Mouse (Mus musculus): ENCODE results near the gene Etv6.
A peak's percentile ranks its signal among the peaks of the same experiment; 100 is the strongest.

DNA sequence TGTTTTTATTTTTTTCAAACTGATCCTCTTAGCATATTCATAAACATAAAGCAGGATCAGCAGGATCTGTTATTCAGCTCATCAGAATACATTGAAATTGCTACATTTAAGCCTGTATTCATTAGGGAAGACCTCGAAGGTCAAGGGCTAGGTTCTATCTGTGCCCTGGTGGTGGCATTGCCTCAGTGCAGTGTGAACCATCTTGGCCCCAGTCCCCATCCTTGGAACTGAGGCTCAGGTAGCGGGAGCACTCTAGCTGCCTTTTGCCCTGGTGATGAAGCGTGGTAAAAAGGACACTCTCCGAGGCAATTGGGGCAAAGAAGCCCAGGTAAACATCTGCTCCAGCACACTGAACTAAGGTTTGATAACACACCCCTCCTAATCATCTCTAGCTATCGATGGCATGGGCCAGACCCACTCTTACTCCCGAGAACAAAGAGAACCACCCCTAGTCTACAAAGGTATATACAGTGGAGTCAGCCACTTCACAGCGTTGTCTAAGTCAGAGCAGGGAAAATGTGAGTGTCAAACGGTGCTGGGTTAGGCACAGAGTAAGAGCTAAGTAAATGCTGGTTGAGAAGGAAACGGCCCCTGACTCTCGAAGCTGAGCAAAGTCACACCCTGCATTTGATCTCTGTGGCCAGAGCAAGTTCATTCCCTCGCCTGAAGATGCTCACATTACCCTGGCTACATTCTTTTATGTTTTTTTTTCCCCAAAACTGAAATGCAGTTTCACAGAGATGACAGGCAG, 148.3 kb downstream of the Etv6 start:
- TF ChIP-seq CTCF (IDR thresholded peaks at IDR 0.05; ENCODE audit: low read depth) (0 out of 2 replicates have a peak, but pooled peaks have one; percentile 13), EP300 (IDR thresholded peaks at IDR 0.05; ENCODE audit: low read depth) (no peak)
